Mouse (Mus musculus): Measurements from ENCODE around the gene Cdkl4. TPM values are rescaled to one million over a fixed set of nuclear protein-coding genes. Genes with fewer than 3 reads are reported as not detected.

The Cdkl4 gene
- polyA plus RNA-seq, 1 experiment from 2014 or later: 6.3 TPM

DNA sequence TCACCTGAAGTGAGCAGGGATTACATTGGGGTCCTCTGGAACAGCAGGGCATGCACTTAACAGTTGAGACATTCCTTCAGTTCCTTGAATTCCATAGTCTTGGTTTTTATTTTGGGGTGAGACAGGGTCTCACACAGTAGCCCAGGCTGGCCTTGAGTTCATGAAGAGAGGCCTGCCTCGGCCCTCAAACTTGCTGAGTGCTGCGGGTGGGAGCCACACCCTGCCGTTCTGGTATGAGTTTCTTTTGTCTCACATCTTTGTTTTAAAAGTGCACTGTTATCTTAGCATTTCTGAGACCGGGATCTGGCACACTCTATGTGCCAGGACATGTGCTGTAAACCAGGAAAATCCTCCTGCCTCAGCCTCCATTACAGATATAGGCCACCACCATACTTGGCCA, 77.6 kb downstream of the Cdkl4 start:
- Histone ChIP-seq H3K4me1 (ENCODE audit: control insufficient read depth, insufficient read depth, low read length) (no peaks in the 10 kb centered on the region), H3K9me3 (replicated peaks; ENCODE audit: control insufficient read depth, low read length, poor library complexity, severe bottlenecking) (no peaks in the 10 kb centered on the region), H3K27me3 (ENCODE audit: control insufficient read depth, insufficient read depth, low read depth, low read length) (no peaks in the 10 kb centered on the region), H3K4me3 (ENCODE audit: low read depth, low read length) (no peak overlapping the region), H3K27ac (ENCODE audit: low read length) (no peak overlapping the region), H3K36me3 (ENCODE audit: control insufficient read depth, insufficient read depth, low read length) (no peaks in the 10 kb centered on the region), H3K4me2 (ENCODE audit: low read length) (no peak overlapping the region), H3K9ac (ENCODE audit: low read depth, low read length) (no peak overlapping the region)
- 75% methylated on average over 4 of the region's 4 CpGs for WGBS
- no peak for ATAC-seq

DNA sequence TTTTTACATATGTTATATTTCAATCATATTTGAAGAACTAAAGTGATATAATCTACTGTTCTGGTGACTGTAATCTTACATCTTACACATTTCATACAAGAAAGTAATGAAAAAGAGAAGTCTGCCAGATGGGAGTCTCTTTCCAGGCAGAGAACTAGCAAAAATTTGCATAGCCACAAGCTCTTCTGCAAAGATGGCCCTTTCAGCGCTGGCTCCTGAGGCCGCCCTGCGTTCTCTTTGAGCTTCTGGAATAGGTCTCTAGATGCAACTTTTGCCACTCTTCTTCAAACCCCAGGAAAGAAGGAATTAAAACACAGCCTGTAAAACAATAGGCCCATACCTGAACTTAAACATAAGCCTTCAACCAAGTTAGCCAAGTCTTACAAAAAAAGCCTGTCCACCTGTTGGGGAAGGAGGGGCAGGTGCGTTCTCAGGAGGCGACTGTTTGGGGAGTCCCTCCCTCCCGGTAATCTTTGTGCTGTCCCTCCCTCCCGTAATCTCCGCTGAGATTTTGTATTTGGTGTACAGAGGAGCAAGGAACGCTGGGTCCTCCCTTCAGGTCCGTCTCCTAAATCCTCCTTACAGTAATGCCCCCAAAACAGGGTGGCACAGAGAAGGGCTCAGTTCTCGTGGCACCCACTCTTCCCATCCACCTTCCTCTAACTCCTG, 78.9 kb downstream of the Cdkl4 start:
- Histone ChIP-seq H3K4me1 (ENCODE audit: control insufficient read depth, insufficient read depth, low read length) (no peaks in the 10 kb centered on the region), H3K4me3 (ENCODE audit: low read depth, low read length) (no peak overlapping the region), H3K9ac (ENCODE audit: low read depth, low read length) (no peak overlapping the region), H3K27me3 (ENCODE audit: control insufficient read depth, insufficient read depth, low read depth, low read length) (no peaks in the 10 kb centered on the region), H3K27ac (ENCODE audit: low read length) (no peak overlapping the region), H3K4me2 (ENCODE audit: low read length) (no peak overlapping the region), H3K36me3 (ENCODE audit: control insufficient read depth, insufficient read depth, low read length) (no peaks in the 10 kb centered on the region), H3K9me3 (replicated peaks; ENCODE audit: control insufficient read depth, low read length, poor library complexity, severe bottlenecking) (no peaks in the 10 kb centered on the region)
- no peak for ATAC-seq
- WGBS: 60% methylated on average over 11 of the region's 11 CpGs

DNA sequence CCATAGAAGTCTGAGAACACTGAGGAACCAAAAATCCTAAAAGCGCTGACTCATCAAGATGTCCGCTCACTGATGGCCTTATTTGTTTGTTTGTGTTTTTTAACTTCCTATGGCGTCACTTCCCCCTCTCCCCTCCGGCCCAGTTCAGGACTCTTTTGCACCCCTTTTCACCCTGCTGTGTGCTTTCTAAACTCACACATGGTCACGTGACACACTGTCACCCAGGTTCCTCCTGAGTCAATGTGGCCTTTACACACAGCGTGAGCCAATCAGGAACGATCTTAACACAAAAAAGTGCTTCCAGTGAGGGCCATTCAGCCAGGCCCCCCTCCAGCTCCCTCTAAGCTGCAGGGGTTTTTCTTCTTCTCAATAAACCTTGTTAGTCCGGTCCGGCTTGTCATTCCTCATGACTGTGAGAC, 80.4 kb downstream of the Cdkl4 start:
- 37% methylated on average over 9 of the region's 9 CpGs for WGBS
- Histone ChIP-seq H3K4me2 (ENCODE audit: low read length) (no peak overlapping the region), H3K27me3 (ENCODE audit: control insufficient read depth, insufficient read depth, low read depth, low read length) (no peaks in the 10 kb centered on the region), H3K4me1 (ENCODE audit: control insufficient read depth, insufficient read depth, low read length) (no peaks in the 10 kb centered on the region), H3K9ac (ENCODE audit: low read depth, low read length) (no peak overlapping the region), H3K4me3 (ENCODE audit: low read depth, low read length) (no peak overlapping the region), H3K27ac (ENCODE audit: low read length) (no peak overlapping the region), H3K9me3 (replicated peaks; ENCODE audit: control insufficient read depth, low read length, poor library complexity, severe bottlenecking) (no peaks in the 10 kb centered on the region), H3K36me3 (ENCODE audit: control insufficient read depth, insufficient read depth, low read length) (no peaks in the 10 kb centered on the region)
- ATAC-seq: no peak

DNA sequence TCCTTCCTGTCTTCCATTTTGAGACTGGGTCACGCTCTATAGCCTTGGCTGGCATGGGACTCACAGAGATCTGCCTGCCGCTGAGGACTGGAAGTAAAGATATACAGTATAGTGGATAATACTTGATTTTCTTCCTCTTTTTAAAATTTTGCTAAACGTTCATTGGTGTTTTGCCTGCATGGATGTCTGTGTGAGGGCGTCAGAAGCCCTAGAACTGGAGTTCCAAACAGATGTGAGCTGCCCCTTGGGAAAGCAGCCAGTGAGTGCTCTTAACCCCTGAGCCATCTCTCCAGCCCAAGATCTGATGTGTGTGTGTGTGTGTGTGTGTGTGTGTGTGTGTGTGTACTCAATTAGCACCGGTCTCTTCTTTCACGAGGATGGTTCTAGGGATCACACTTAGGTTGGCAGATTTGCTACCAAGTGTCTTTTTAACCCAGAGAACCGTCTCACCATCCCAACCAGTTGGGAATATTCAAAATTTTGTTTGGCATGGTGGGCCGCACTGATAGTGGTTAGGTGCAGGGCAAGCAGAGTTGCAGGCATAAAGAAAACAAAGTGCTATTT, 80.9 kb downstream of the Cdkl4 start:
- no peak for ATAC-seq
- no peak overlapping the region for H3K4me3 ChIP-seq (ENCODE audit: low read depth, low read length)
- H3K36me3 ChIP-seq (ENCODE audit: control insufficient read depth, insufficient read depth, low read length): no peaks in the 10 kb centered on the region
- 87% methylated on average over 8 of the region's 8 CpGs for whole genome bisulfite sequencing
- no peaks in the 10 kb centered on the region for H3K4me1 ChIP-seq (ENCODE audit: control insufficient read depth, insufficient read depth, low read length)
- no peak overlapping the region for H3K4me2 ChIP-seq (ENCODE audit: low read length)
- no peak overlapping the region for H3K9ac ChIP-seq (ENCODE audit: low read depth, low read length)
- H3K9me3 ChIP-seq (replicated peaks; ENCODE audit: control insufficient read depth, low read length, poor library complexity, severe bottlenecking): no peaks in the 10 kb centered on the region
- H3K27ac ChIP-seq (ENCODE audit: low read length): no peak overlapping the region
- H3K27me3 ChIP-seq (ENCODE audit: control insufficient read depth, insufficient read depth, low read depth, low read length): no peaks in the 10 kb centered on the region

DNA sequence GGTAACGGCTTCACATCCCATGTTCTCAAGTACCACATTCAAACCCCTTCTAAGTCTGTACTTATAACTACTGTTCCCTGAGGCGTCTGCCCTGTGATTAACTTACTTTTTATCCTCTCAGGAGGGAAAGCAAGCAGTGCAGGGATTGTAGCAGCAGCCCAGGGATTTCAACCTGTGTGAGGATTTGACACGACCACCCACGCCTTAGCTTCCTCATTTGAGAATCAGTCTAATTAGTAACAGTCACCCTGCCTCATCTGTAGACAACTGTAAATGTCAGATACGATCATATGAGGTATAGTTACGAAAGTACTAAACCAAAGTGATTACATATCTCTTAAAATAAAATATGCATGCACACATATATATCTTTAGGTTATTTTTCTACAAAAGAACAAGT, 81.4 kb downstream of the Cdkl4 start:
- no peak overlapping the region for H3K4me3 ChIP-seq (ENCODE audit: low read depth, low read length)
- H3K27ac ChIP-seq (ENCODE audit: low read length): no peak overlapping the region
- no peak overlapping the region for H3K9ac ChIP-seq (ENCODE audit: low read depth, low read length)
- no peaks in the 10 kb centered on the region for H3K4me1 ChIP-seq (ENCODE audit: control insufficient read depth, insufficient read depth, low read length)
- no peaks in the 10 kb centered on the region for H3K9me3 ChIP-seq (replicated peaks; ENCODE audit: control insufficient read depth, low read length, poor library complexity, severe bottlenecking)
- WGBS: 71% methylated on average over 6 of the region's 6 CpGs
- no peak overlapping the region for H3K4me2 ChIP-seq (ENCODE audit: low read length)
- no peaks in the 10 kb centered on the region for H3K36me3 ChIP-seq (ENCODE audit: control insufficient read depth, insufficient read depth, low read length)
- no peak for ATAC-seq
- no peaks in the 10 kb centered on the region for H3K27me3 ChIP-seq (ENCODE audit: control insufficient read depth, insufficient read depth, low read depth, low read length)

DNA sequence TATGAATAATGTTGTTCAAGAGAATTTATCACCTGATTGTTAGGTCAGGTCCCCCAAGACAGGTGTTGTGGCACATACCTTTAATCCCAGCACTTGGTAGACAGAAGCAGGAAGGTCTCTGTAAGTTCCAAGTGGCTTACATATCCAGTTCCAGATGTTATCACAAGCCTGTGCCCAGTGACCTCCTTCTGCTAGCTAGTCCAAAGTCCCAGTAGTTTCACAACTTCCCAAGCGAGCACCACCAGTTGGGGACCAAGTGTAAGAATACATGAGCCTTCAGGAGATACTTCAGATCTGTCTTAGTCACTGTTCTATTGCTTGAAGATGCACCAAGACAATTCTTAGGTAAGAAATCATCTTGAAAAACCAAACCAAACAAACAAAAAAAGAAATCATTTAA, 83.7 kb downstream of the Cdkl4 start:
- Histone ChIP-seq H3K4me3 (ENCODE audit: low read depth, low read length) (no peak overlapping the region), H3K4me2 (ENCODE audit: low read length) (no peak overlapping the region), H3K9me3 (replicated peaks; ENCODE audit: control insufficient read depth, low read length, poor library complexity, severe bottlenecking) (no peaks in the 10 kb centered on the region), H3K9ac (ENCODE audit: low read depth, low read length) (no peak overlapping the region), H3K4me1 (ENCODE audit: control insufficient read depth, insufficient read depth, low read length) (no peaks in the 10 kb centered on the region), H3K27me3 (ENCODE audit: control insufficient read depth, insufficient read depth, low read depth, low read length) (no peaks in the 10 kb centered on the region), H3K36me3 (ENCODE audit: control insufficient read depth, insufficient read depth, low read length) (no peaks in the 10 kb centered on the region), H3K27ac (ENCODE audit: low read length) (no peak overlapping the region)
- 92% methylated on average over 1 of the region's 1 CpGs for WGBS
- no peak for ATAC-seq

DNA sequence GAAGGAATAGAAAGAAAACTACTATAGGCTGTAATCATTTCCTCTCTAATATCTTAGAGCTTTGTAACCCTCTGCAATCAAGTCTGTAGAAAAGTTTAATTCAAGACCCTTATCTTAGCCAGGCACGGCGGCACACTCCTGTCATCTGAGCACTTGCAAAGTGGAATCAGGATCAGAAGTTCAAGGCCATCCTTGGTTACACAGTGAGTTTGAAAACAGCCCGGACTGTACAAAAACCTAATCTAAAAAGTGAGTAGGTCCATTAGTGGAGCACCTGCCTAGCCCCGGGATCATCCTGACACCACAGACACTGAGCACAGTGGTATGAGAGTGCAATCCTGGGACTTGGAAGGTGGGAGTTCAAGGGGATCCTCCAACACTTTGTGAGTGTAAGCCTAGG, 84.8 kb downstream of the Cdkl4 start:
- H3K4me1 ChIP-seq (ENCODE audit: control insufficient read depth, insufficient read depth, low read length): no peaks in the 10 kb centered on the region
- H3K27ac ChIP-seq (ENCODE audit: low read length): no peak overlapping the region
- 96% methylated on average over 4 of the region's 4 CpGs for WGBS
- ATAC-seq: no peak
- no peak overlapping the region for H3K9ac ChIP-seq (ENCODE audit: low read depth, low read length)
- no peak overlapping the region for H3K4me2 ChIP-seq (ENCODE audit: low read length)
- H3K36me3 ChIP-seq (ENCODE audit: control insufficient read depth, insufficient read depth, low read length): no peaks in the 10 kb centered on the region
- no peak overlapping the region for H3K4me3 ChIP-seq (ENCODE audit: low read depth, low read length)
- H3K27me3 ChIP-seq (ENCODE audit: control insufficient read depth, insufficient read depth, low read depth, low read length): no peaks in the 10 kb centered on the region
- no peaks in the 10 kb centered on the region for H3K9me3 ChIP-seq (replicated peaks; ENCODE audit: control insufficient read depth, low read length, poor library complexity, severe bottlenecking)

DNA sequence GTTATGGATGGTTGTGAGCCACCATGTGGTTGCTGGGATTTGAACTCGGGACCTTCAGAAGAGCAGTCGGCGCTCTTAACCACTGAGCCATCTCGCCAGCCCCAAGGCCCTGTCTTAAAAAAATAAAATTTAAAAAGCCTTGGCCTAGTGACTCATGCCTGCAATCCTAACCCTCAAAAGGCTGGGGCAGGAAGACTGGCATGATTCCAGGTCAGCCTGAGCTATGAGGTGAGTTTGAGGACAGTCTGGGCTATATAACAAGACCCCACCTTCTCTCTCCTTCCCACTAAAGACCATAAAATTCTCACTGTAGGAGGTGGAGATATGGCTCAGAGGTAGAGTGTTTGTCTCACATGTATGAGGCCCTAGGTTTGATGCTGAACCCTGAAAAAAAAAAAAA, 85.3 kb downstream of the Cdkl4 start:
- Histone ChIP-seq H3K9me3 (replicated peaks; ENCODE audit: control insufficient read depth, low read length, poor library complexity, severe bottlenecking) (no peaks in the 10 kb centered on the region), H3K4me2 (ENCODE audit: low read length) (no peak overlapping the region), H3K4me1 (ENCODE audit: control insufficient read depth, insufficient read depth, low read length) (no peaks in the 10 kb centered on the region), H3K9ac (ENCODE audit: low read depth, low read length) (no peak overlapping the region), H3K4me3 (ENCODE audit: low read depth, low read length) (no peak overlapping the region), H3K27ac (ENCODE audit: low read length) (no peak overlapping the region), H3K36me3 (ENCODE audit: control insufficient read depth, insufficient read depth, low read length) (no peaks in the 10 kb centered on the region), H3K27me3 (ENCODE audit: control insufficient read depth, insufficient read depth, low read depth, low read length) (no peaks in the 10 kb centered on the region)
- no peak for ATAC-seq
- WGBS: 90% methylated on average over 4 of the region's 4 CpGs

DNA sequence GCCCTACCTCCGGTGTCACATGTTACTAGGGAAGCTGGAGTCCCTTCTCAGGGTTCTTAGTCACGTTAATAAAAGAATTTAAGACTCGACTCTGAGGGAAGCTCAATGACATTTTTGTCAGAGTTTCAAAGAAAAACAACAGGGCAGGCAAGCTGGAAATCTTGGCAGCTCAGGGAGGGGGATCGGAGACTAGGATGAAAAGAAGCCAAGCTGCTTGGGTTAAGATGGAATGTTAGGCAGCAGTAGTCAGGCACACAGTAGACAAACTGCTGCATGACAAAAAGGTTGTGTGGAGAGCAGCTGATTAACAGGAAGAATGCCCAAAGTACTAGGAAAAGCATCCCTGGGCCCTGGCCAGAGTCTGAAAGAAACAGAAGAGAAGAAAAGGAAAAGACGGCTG, 87.4 kb downstream of the Cdkl4 start:
- Histone ChIP-seq H3K4me3 (ENCODE audit: low read depth, low read length) (no peak overlapping the region), H3K36me3 (ENCODE audit: control insufficient read depth, insufficient read depth, low read length) (no peaks in the 10 kb centered on the region), H3K27me3 (ENCODE audit: control insufficient read depth, insufficient read depth, low read depth, low read length) (no peaks in the 10 kb centered on the region), H3K4me2 (ENCODE audit: low read length) (no peak overlapping the region), H3K9ac (ENCODE audit: low read depth, low read length) (no peak overlapping the region), H3K4me1 (ENCODE audit: control insufficient read depth, insufficient read depth, low read length) (no peaks in the 10 kb centered on the region), H3K27ac (ENCODE audit: low read length) (no peak overlapping the region), H3K9me3 (replicated peaks; ENCODE audit: control insufficient read depth, low read length, poor library complexity, severe bottlenecking) (no peaks in the 10 kb centered on the region)
- 56% methylated on average over 5 of the region's 5 CpGs for WGBS
- no peak for ATAC-seq

Measured in midbrain, embryonic 16.5 days (tissue).